Comparison of ENCODE assay signal across 14 mouse cellular contexts in the genomic region with DNA sequence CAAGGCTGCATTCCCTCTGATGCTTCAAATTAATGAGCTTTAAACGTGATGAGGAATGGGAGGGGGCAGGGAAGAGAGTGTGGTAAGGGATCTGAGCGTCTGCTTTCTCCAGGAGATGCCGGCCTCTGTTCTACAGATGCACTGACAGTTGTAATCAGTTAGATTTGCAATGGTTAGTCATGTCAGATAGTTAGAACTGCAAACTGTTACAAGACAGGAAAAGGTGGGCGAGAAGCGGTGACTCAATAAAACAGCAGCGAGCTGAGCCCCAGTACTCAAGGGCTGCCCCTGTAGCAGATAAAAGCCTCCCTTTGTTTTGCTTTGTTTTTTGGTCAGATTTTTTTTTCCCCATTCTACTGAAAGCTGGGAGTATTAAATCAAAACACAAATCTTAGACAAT. TPM values are rescaled to one million over a fixed set of nuclear protein-coding genes. Genes with fewer than 3 reads are reported as not detected.
A peak's percentile ranks its signal among the peaks of the same experiment; 100 is the strongest.
DNase-seq lines count a peak whose midpoint lies in the region; TF ChIP-seq lines count a peak whose summit lies in the region.
"Had no signal": no experiment of that assay in that cellular context is flagged by ENCODE, and none has a peak within 500 bp of the region (broad histone marks: within the 10 kb centered on the region; RNA-seq: fewer than 3 reads in every experiment).

No protein-coding gene starts in this region.

- TF ChIP-seq EP300 in heart, adult 2 months (IDR thresholded peaks at IDR 0.05; ENCODE audit: insufficient read depth, low read depth, low read length), result no peak

- no peak overlapping the region for H3K4me3 ChIP-seq in heart, adult 2 months
- H3K4me3 ChIP-seq in embryonic fibroblast, embryonic 13.5 days (ENCODE audit: insufficient read depth, low read length), result no peak overlapping the region
- H3K4me3 ChIP-seq: forebrain, embryonic 10.5 days; kidney, embryonic 15.5 days; midbrain, embryonic 12.5 days had no signal

- intact Hi-C loops in heart, adult 2 months (cut with DNase I), result no loop called here

- no peaks in the 10 kb centered on the region for H3K79me2 ChIP-seq in heart, adult 2 months (replicated peaks; ENCODE audit: control insufficient read depth, insufficient read depth, low read length)

- no peaks in the 10 kb centered on the region for H3K36me3 ChIP-seq in heart, adult 2 months (ENCODE audit: control insufficient read depth, insufficient read depth, low read length)
- H3K36me3 ChIP-seq: forebrain, embryonic 10.5 days; kidney, embryonic 15.5 days; midbrain, embryonic 12.5 days had no signal

- no peak overlapping the region for H3K27ac ChIP-seq in heart, adult 2 months
- peak overlapping the region; percentile 94 for H3K27ac ChIP-seq in embryonic fibroblast, embryonic 13.5 days (ENCODE audit: insufficient read depth, low read length)
- H3K27ac ChIP-seq: forebrain, embryonic 10.5 days; kidney, embryonic 15.5 days; midbrain, embryonic 12.5 days had no signal

- WGBS in heart, adult 2 months, result 45% methylated on average over 6 of the region's 6 CpGs

- no peaks in the 10 kb centered on the region for H3K27me3 ChIP-seq in heart, adult 2 months (ENCODE audit: control insufficient read depth, insufficient read depth, low read length)
- H3K27me3 ChIP-seq: kidney, embryonic 15.5 days; midbrain, embryonic 12.5 days had no signal

- peak; percentile 66 for DNase-seq in heart, adult 11 months
- no peak for DNase-seq in heart, adult 2 months
- peak; percentile 24 for DNase-seq in thymus, postnatal 0 days (ENCODE audit: low spot score)
- DNase-seq in thymus, postnatal 10 days (ENCODE audit: low spot score in 2 of 2), result no peak
- no peak for DNase-seq in lung, postnatal 14 days
- DNase-seq in adipocyte (ENCODE audit: low spot score), result no peak
- DNase-seq in cerebellum, postnatal 36 days, result no peak
- DNase-seq: cerebellum, adult 18-20 months; gastrocnemius, postnatal 36 days; heart, postnatal 36 days had no signal

- H3K9ac ChIP-seq in heart, adult 2 months (ENCODE audit: low read depth, low read length), result no peak overlapping the region
- H3K9ac ChIP-seq: kidney, embryonic 15.5 days; midbrain, embryonic 12.5 days had no signal

- no peaks in the 10 kb centered on the region for H3K4me1 ChIP-seq in heart, adult 2 months (ENCODE audit: control insufficient read depth, insufficient read depth, low read length)
- H3K4me1 ChIP-seq in embryonic fibroblast, embryonic 13.5 days (ENCODE audit: control insufficient read depth, insufficient read depth, low read length), result peaks cover 10% of the 10 kb centered on the region
- H3K4me1 ChIP-seq: midbrain, embryonic 12.5 days had no signal

- no peak for TF ChIP-seq POLR2A in heart, adult 2 months (IDR thresholded peaks at IDR 0.05; ENCODE audit: insufficient read depth, low read depth, low read length)
- TF ChIP-seq POLR2A in embryonic fibroblast, embryonic 13.5 days (IDR thresholded peaks at IDR 0.05; ENCODE audit: low read depth, low read length), result no peak

- TF ChIP-seq CTCF in heart, adult 2 months (IDR thresholded peaks at IDR 0.05), result no peak
- no peak for TF ChIP-seq CTCF in embryonic fibroblast, embryonic 13.5 days (IDR thresholded peaks at IDR 0.05; ENCODE audit: borderline replicate concordance, insufficient read depth, low read length)

RNA-seq across cellular contexts. Expression of gene Supt3, which starts 58.9 kb away (rescaled TPM):
- 10 to 100 TPM; 13.2 to 16.0 TPM for total RNA-seq in heart, adult 2 months (2021)
- polyA plus RNA-seq in heart, adult 2 months (2012; rRNA removed), result 4.7 and 5.1 TPM in 2 replicates
- polyA plus RNA-seq in thymus, postnatal 0 days (2015; fragmentation: Nextera tagmentation; extraction: Ambion mirVana), result 17.3 and 22.2 TPM in 2 replicates
- polyA plus RNA-seq in embryonic fibroblast, embryonic 13.5 days (2011; ENCODE audit: insufficient read length, low read depth, missing spikeins), result 20.5 and 20.7 TPM in 2 replicates

Comparison
In these comparisons a context has a peak if more than half of its experiments do, and no peak if none do; other contexts are left out.
1. DNase-seq: peak in heart, adult 11 months (single experiment) and thymus, postnatal 0 days (single experiment); none in heart, adult 2 months (0 of 2), thymus, postnatal 10 days (0 of 2), lung, postnatal 14 days (single experiment), adipocyte (single experiment) and cerebellum, postnatal 36 days (0 of 2).